In the genomic region with DNA sequence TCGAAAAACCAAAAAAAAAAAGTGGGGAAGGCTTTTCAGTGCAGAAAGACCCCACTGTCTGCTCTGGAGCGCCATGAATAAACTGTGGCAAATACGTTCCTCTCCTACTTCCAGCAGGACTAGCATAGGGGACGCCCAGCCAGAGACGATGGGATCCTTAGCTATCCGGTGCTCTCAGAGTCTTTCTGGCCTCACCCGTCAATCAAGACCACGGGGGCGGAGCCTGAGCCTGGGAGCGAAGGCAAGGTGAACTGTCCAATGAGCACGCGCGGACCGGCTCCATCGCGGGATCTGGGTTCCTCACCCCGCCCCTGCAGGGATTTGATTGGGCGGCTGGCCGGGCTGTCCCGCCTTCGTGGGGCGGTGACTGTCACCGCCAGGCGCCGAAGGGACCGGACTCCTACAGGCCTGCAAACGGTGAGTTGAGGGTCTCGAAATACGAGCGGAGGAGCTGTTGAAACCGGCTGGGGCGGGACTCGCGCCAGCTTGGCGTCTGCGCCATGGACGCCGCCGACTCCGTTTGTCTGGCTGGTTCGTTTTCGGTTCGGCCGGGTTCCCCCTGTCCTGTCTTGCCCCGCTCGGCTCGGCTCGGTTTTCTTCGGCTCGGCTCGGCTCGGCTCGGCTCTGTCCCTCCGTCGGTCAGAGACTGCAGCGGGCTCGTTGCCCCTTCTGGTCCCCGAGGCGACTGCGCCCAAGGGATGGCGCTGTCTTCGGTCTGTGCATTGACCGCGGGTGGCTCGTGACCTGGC, we compare ENCODE assay signal across 8 mouse cellular contexts. TPM values are rescaled to one million over a fixed set of nuclear protein-coding genes. Genes with fewer than 3 reads are reported as not detected.
A peak's percentile ranks its signal among the peaks of the same experiment; 100 is the strongest.
DNase-seq lines count a peak whose midpoint lies in the region; ATAC-seq lines count a peak whose summit lies in the region.

A gene (plus strand): TSS at position 350 of the 749 bp plus-strand sequence.

- peak; percentile 99 for DNase-seq in adipocyte (ENCODE audit: low spot score)
- DNase-seq in embryo, embryonic 10 days (ENCODE audit: low spot score), result peak; percentile 99
- peak; percentile 100 for DNase-seq in gastrocnemius, postnatal 14 days
- DNase-seq in left cerebral cortex, postnatal 10 days (ENCODE audit: extremely low spot score in 1 of 2, low spot score in 2 of 2), result peak; percentile 98 to 100
- peak; percentile 99 for DNase-seq in right cerebral cortex, postnatal 25 days
- peak; percentile 98 to 99 for DNase-seq in urinary bladder, postnatal 4 days (ENCODE audit: low spot score in 2 of 2)

- intact Hi-C loops in gastrocnemius, postnatal 14 days (cut with DNase I; ENCODE audit: low total_unique reads), result no loop called here
- intact Hi-C loops in left cerebral cortex, postnatal 10 days (cut with DNase I), result loop anchor here (10.0 kb wide), 1 partner anchor 248 kb away; no protein-coding TSS in a partner anchor

- ATAC-seq in inflammation-experienced regulatory T-cells, adult 6 months, result peak; percentile 93
- peak; percentile 99 for ATAC-seq in megakaryocyte-erythroid progenitor cell, adult 5-6 weeks (replicated peaks; ENCODE audit: low FRiP score, low TSS enrichment, poor library complexity, severe bottlenecking)

RNA-seq across cellular contexts. Expression of the gene that starts here (rescaled TPM):
- total RNA-seq in gastrocnemius, postnatal 14 days (2021), result 10 to 100 TPM; 29.3 to 30.3 TPM
- 10 to 100 TPM; 40.1 to 46.8 (median 43.2) TPM for polyA plus RNA-seq in inflammation-experienced regulatory T-cells, adult 6 months (2017; shearing (Covaris generic))
- 10 to 100 TPM; 40.9 to 42.3 TPM for total RNA-seq in left cerebral cortex, postnatal 10 days (2021)
- total RNA-seq in megakaryocyte-erythroid progenitor cell, adult 5-6 weeks (2014; fragmentation: Nextera tagmentation), result 31.2 and 49.5 TPM in 2 replicates
- 22.3 and 42.3 TPM in 2 replicates for total RNA-seq in megakaryocyte-erythroid progenitor cell, adult 5-6 weeks (2017)

Comparison
In these comparisons a context has a peak if more than half of its experiments do, and no peak if none do; other contexts are left out.
1. Peak in every context shown above with its lines: DNase-seq and ATAC-seq.